Mouse (Mus musculus) retina, embryonic 14.5 days (tissue): ENCODE data around the gene Arpc2.

ENCODE experiments used
- DNase-seq: peaks from one replicate; pipeline ENCODE4 v3.0.0-alpha.2; 2015; ENCODE audit warnings: low spot score

The Arpc2 gene

GRCm38 (mm10) chr1:74283686-74284463 lies 48.0 kb downstream of the Arpc2 start:
- peak; percentile 63 for DNase-seq

GRCm38 (mm10) chr1:74284543-74285160 lies 48.8 kb downstream of the Arpc2 start, which contains the start of the genes Aamp and Pnkd:
Gene Aamp, minus strand, starts transcription at chr1:74284738.
Gene Pnkd, plus strand, starts transcription at chr1:74284930.
- peak; percentile 100 for DNase-seq

GRCm38 (mm10) chr1:74285212-74286010 lies 49.5 kb downstream of the Arpc2 start:
- no peak for DNase-seq

GRCm38 (mm10) chr1:74286869-74287607 lies 51.2 kb downstream of the Arpc2 start:
- peak; percentile 43 for DNase-seq

GRCm38 (mm10) chr1:74288327-74288726 lies 52.4 kb downstream of the Arpc2 start:
- no peak for DNase-seq

- no peak for DNase-seq
Observed at GRCm38 (mm10) chr1:74289248-74289647, 53.4 kb downstream of the Arpc2 start.

- DNase-seq = no peak
Observed at GRCm38 (mm10) chr1:74289740-74290139, 53.9 kb downstream of the Arpc2 start.

- no peak for DNase-seq
Observed at GRCm38 (mm10) chr1:74290141-74290540, 54.3 kb downstream of the Arpc2 start.

- DNase-seq = no peak
Observed at GRCm38 (mm10) chr1:74292331-74293020, 56.6 kb downstream of the Arpc2 start.

GRCm38 (mm10) chr1:74293306-74293960 lies 57.5 kb downstream of the Arpc2 start:
- DNase-seq = no peak

- no peak for DNase-seq
Observed at GRCm38 (mm10) chr1:74294090-74294643, 58.3 kb downstream of the Arpc2 start.

- no peak for DNase-seq
Observed at GRCm38 (mm10) chr1:74294733-74295455, 59.0 kb downstream of the Arpc2 start.

- peak; percentile 69 for DNase-seq
Observed at GRCm38 (mm10) chr1:74295456-74296171, 59.7 kb downstream of the Arpc2 start.

GRCm38 (mm10) chr1:74296477-74296876 lies 60.6 kb downstream of the Arpc2 start:
- no peak for DNase-seq

GRCm38 (mm10) chr1:74297269-74297668 lies 61.4 kb downstream of the Arpc2 start:
- no peak for DNase-seq

- no peak for DNase-seq
Observed at GRCm38 (mm10) chr1:74298157-74298750, 62.4 kb downstream of the Arpc2 start.

GRCm38 (mm10) chr1:74298996-74299395 lies 63.1 kb downstream of the Arpc2 start:
- DNase-seq = no peak

- no peak for DNase-seq
Observed at GRCm38 (mm10) chr1:74300347-74301110, 64.6 kb downstream of the Arpc2 start.
